Mouse (Mus musculus) olfactory bulb, adult 2 months (tissue): Measurements from ENCODE around the gene Tmcc2.

Source experiments
- CTCF ChIP-seq: fragments of 200-500 bp; IDR thresholded peaks from 2 replicates; pipeline ENCODE4 v1.5.1; 2012; ENCODE audit warnings: low read depth, mild to moderate bottlenecking, low read length, moderate library complexity; ENCODE audit not compliant: insufficient read depth
- POLR2A ChIP-seq: fragments of 200-500 bp; IDR thresholded peaks from 2 replicates; pipeline ENCODE4 v1.6.1; 2012; ENCODE audit warnings: mild to moderate bottlenecking, low read depth, low read length, moderate library complexity; ENCODE audit not compliant: insufficient read depth

DNA sequence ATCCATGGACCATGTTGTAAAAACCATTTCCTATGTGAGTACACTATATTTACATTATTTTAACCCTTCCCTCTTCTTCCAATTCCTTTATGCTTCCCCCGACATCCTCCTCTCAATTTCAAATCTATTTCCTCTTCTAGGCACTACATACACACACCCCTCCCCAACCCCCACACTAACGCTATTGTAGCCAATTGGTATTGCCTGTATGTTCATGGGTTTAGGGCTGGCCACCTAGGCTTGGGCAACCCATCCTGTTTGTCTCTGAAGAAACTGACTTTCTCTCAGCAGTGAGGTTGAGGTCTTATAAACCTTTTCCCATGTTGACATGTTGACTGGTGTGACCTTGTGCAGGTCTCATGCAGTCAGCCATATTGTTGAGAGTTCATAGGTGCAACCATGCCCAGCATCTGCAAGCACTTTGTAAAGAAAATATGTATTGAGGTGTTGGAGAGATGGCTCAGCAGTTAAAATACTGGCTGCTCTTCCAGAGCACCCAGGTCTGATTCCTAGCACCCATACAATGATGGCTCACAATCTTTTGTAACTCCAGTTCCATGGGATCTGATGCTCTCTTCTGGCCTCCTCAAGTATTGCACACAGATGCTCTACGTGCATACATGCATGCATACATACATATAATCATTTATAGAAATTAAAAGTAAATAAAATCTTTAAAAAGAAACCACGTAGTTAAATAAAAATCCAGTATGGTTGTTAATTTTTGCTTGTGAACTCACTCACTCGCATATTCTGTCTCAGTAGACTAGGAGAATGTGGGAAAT, 32.0 kb upstream of the Tmcc2 start:
- no peak for TF ChIP-seq CTCF
- TF ChIP-seq POLR2A: no peak
